Mouse (Mus musculus) small intestine, adult 2 months (tissue): ENCODE data around the gene Gpr88. TPM values are rescaled to one million over a fixed set of nuclear protein-coding genes. Genes with fewer than 3 reads are reported as not detected.

Source experiments
- H3K27ac ChIP-seq: fragments of 200-500 bp; 2 replicates; pipeline ENCODE4 v1.5.1; 2012; ENCODE audit warnings: low read depth, low read length, control low read depth, inconsistent platforms; ENCODE audit not compliant: insufficient read depth
- H3K27me3 ChIP-seq: fragments of 200-500 bp; 2 replicates; pipeline ENCODE4 v1.6.1; 2012; ENCODE audit warnings: mild to moderate bottlenecking, moderate library complexity, low read length, inconsistent platforms; ENCODE audit not compliant: control insufficient read depth, insufficient read depth
- H3K36me3 ChIP-seq: fragments of 200-500 bp; 2 replicates; pipeline ENCODE4 v1.6.1; 2012; ENCODE audit warnings: mild to moderate bottlenecking, low read length, control low read depth, inconsistent platforms; ENCODE audit not compliant: control insufficient read depth, insufficient read depth
- H3K4me1 ChIP-seq: fragments of 200-500 bp; 2 replicates; pipeline ENCODE4 v1.6.1; 2012; ENCODE audit warnings: low read length, inconsistent platforms, mixed read lengths; ENCODE audit not compliant: control insufficient read depth, insufficient read depth, insufficient read length
- H3K4me3 ChIP-seq: fragments of 200-500 bp; 2 replicates; pipeline ENCODE4 v1.5.1; 2012; ENCODE audit warnings: low read depth, mild to moderate bottlenecking, control low read depth, inconsistent platforms, low read length, moderate library complexity
- CTCF ChIP-seq: fragments of 200-500 bp; IDR thresholded peaks from 2 replicates; pipeline ENCODE4 v1.5.1; 2012; ENCODE audit warnings: low read depth, mild to moderate bottlenecking, control low read depth, inconsistent platforms, low read length, moderate library complexity, mixed read lengths; ENCODE audit not compliant: insufficient replicate concordance, insufficient read length; ENCODE audit errors: extremely low read depth
- POLR2A ChIP-seq: fragments of 200-500 bp; IDR thresholded peaks from 2 replicates; pipeline ENCODE4 v1.6.1; 2012; ENCODE audit warnings: low read depth, mild to moderate bottlenecking, control low read depth, inconsistent platforms, low read length, moderate library complexity
- WGBS: fragments of 180-500 bp; shearing (Covaris S2); methylation state at CpG from one replicate; pipeline ENCODE4 v1.1.7; 2018; 5-methylcytosine and 5-hydroxymethylcytosine counted together
- polyA plus RNA-seq: library from polyadenylated mRNA; depleted of rRNA; stranded (reverse); fragments of >200 nt; gene quantifications from 2 replicates; pipeline ENCODE4 v1.2.3, GENCODE M21; 2012; rRNA removed

Gpr88 gene
- polyA plus RNA-seq, 1 experiment = 0.63 TPM

GRCm38 (mm10) chr3:116200060-116200459 lies 53.2 kb downstream of the Gpr88 start:
- Histone ChIP-seq H3K4me1 (no peaks in the 10 kb centered on the region), H3K27me3 (no peaks in the 10 kb centered on the region), H3K4me3 (no peak overlapping the region), H3K27ac (no peak overlapping the region), H3K36me3 (no peaks in the 10 kb centered on the region)
- TF ChIP-seq CTCF (no peak), POLR2A (no peak)
- 57% methylated on average over 10 of the region's 10 CpGs for WGBS

Other genes with a start within 250 kb of the Gpr88 start
- gene Slc30a7, start 246.1 kb downstream of the Gpr88 start, polyA plus RNA-seq = 3.9 and 7.8 TPM in 2 replicates
- gene Extl2, start 246.0 kb downstream of the Gpr88 start, polyA plus RNA-seq = 1.5 and 2.5 TPM in 2 replicates
- 1.0 and 1.1 TPM in 2 replicates for gene Vcam1, start 123.8 kb downstream of the Gpr88 start, polyA plus RNA-seq
- gene Cdc14a, start 170.5 kb upstream of the Gpr88 start, polyA plus RNA-seq = 6.6 and 8.6 TPM in 2 replicates